Mouse (Mus musculus) small intestine, adult 2 months (tissue): Measurements from ENCODE around the gene Lgals3. TPM values are rescaled to one million over a fixed set of nuclear protein-coding genes. Genes with fewer than 3 reads are reported as not detected.

Experiments
- H3K27ac ChIP-seq: fragments of 200-500 bp; 2 replicates; pipeline ENCODE4 v1.5.1; 2012; ENCODE audit warnings: low read depth, low read length, control low read depth, inconsistent platforms; ENCODE audit not compliant: insufficient read depth
- H3K27me3 ChIP-seq: fragments of 200-500 bp; 2 replicates; pipeline ENCODE4 v1.6.1; 2012; ENCODE audit warnings: mild to moderate bottlenecking, moderate library complexity, low read length, inconsistent platforms; ENCODE audit not compliant: control insufficient read depth, insufficient read depth
- H3K36me3 ChIP-seq: fragments of 200-500 bp; 2 replicates; pipeline ENCODE4 v1.6.1; 2012; ENCODE audit warnings: mild to moderate bottlenecking, low read length, control low read depth, inconsistent platforms; ENCODE audit not compliant: control insufficient read depth, insufficient read depth
- H3K4me1 ChIP-seq: fragments of 200-500 bp; 2 replicates; pipeline ENCODE4 v1.6.1; 2012; ENCODE audit warnings: low read length, inconsistent platforms, mixed read lengths; ENCODE audit not compliant: control insufficient read depth, insufficient read depth, insufficient read length
- H3K4me3 ChIP-seq: fragments of 200-500 bp; 2 replicates; pipeline ENCODE4 v1.5.1; 2012; ENCODE audit warnings: low read depth, mild to moderate bottlenecking, control low read depth, inconsistent platforms, low read length, moderate library complexity
- CTCF ChIP-seq: fragments of 200-500 bp; IDR thresholded peaks from 2 replicates; pipeline ENCODE4 v1.5.1; 2012; ENCODE audit warnings: low read depth, mild to moderate bottlenecking, control low read depth, inconsistent platforms, low read length, moderate library complexity, mixed read lengths; ENCODE audit not compliant: insufficient replicate concordance, insufficient read length; ENCODE audit errors: extremely low read depth
- POLR2A ChIP-seq: fragments of 200-500 bp; IDR thresholded peaks from 2 replicates; pipeline ENCODE4 v1.6.1; 2012; ENCODE audit warnings: low read depth, mild to moderate bottlenecking, control low read depth, inconsistent platforms, low read length, moderate library complexity
- WGBS: fragments of 180-500 bp; shearing (Covaris S2); methylation state at CpG from one replicate; pipeline ENCODE4 v1.1.7; 2018; 5-methylcytosine and 5-hydroxymethylcytosine counted together
- polyA plus RNA-seq: library from polyadenylated mRNA; depleted of rRNA; stranded (reverse); fragments of >200 nt; gene quantifications from 2 replicates; pipeline ENCODE4 v1.2.3, GENCODE M21; 2012

Gene Lgals3
- polyA plus RNA-seq, 1 experiment: 1,527 TPM

DNA sequence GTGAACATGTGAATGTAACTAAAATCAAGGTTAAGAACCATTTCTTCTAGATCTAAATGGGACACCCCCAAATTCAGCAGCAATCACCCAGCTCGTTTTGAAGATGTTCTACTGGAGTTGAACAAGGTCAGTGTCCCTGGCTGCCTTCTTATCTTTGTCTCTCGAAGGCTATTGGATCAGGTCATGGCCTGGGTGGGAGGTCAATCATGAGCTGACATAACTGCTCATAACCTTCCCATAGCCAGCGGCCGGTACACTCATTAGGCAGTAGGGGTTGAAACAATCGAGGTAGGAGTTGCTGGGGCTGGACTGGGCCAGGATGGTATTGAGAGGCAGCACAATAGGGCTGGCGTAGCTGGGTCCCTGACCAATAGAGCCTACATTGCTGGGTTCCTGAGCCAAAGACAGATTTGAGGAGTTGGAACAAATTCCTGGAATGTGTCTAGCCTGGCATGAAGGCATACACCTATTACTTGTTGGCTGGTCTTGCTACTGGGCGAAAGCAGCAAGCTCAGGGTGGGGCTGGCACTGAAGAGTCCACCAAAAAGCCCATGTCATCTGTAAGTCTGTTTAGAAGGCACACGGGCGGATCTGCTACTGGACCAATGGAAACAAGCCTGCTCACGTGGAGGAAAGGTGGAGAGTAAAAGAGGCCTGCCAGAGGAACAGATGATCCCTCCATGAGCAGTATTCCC is 27.2 kb upstream of the Lgals3 start:
- H3K27me3 ChIP-seq: no peaks in the 10 kb centered on the region
- WGBS: 90% methylated on average over 10 of the region's 10 CpGs
- TF ChIP-seq CTCF (no peak), POLR2A (no peak)
- peaks cover 4% of the 10 kb centered on the region; the same call in 1 of the 2 replicates for H3K4me1 ChIP-seq
- H3K27ac ChIP-seq: no peak overlapping the region
- no peaks in the 10 kb centered on the region for H3K36me3 ChIP-seq
- H3K4me3 ChIP-seq: no peak overlapping the region

DNA sequence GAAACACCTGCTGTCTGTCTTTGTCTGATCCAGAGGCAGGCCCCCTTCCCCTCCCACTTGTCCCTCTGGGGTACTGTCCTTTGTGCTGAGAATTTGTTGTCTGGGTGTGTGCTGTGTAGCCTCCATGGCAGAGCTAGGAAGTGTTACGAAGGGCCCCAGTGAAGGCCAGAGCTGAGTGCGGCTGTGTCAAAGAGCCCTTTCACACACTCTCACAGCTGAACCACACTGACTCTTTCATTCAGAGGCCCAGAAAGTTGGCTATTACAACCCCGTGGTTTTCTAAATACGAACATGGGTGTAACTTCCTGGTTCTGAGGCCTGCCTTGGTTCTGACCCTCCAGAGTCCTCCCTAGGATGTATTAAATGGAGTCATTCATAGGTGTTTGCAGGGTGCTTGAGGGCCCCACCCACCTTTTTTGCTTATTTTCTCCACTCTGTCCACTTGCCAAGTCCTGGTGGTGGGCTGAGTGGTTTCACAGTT is 25.7 kb upstream of the Lgals3 start:
- H3K27ac ChIP-seq: no peak overlapping the region
- H3K36me3 ChIP-seq: no peaks in the 10 kb centered on the region
- TF ChIP-seq POLR2A: no peak
- TF ChIP-seq CTCF: no peak
- 67% methylated on average over 4 of the region's 4 CpGs for WGBS
- H3K4me3 ChIP-seq: no peak overlapping the region
- peaks cover 4% of the 10 kb centered on the region; the same call in 1 of the 2 replicates for H3K4me1 ChIP-seq
- H3K27me3 ChIP-seq: no peaks in the 10 kb centered on the region

DNA sequence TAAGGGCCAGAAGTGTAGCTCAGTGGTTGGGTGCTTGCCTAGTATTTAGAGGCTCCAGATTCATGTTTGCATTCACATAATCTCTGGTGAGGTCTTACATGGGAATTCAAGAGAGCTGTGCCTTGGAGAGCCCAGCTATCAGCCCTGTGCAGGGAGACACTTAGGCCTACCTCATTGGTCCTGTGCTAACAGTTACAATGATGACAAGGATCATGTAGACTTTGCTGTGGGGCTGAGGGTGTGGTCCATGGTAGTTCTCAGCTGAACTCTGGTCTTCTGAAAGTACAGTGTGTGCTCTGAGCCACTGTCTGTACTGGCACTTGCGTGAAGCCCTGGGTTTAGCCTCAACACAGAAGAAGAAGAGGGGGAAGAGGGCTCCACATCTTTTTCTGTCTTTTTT is 20.8 kb upstream of the Lgals3 start:
- H3K4me3 ChIP-seq: no peak overlapping the region
- 25% methylated on average over 1 of the region's 1 CpGs for WGBS
- H3K27me3 ChIP-seq: no peaks in the 10 kb centered on the region
- H3K27ac ChIP-seq: peak overlapping the region; percentile 91
- peaks cover 9% of the 10 kb centered on the region; the same call in 1 of the 2 replicates for H3K4me1 ChIP-seq
- TF ChIP-seq POLR2A: no peak
- TF ChIP-seq CTCF: no peak
- H3K36me3 ChIP-seq: no peaks in the 10 kb centered on the region

DNA sequence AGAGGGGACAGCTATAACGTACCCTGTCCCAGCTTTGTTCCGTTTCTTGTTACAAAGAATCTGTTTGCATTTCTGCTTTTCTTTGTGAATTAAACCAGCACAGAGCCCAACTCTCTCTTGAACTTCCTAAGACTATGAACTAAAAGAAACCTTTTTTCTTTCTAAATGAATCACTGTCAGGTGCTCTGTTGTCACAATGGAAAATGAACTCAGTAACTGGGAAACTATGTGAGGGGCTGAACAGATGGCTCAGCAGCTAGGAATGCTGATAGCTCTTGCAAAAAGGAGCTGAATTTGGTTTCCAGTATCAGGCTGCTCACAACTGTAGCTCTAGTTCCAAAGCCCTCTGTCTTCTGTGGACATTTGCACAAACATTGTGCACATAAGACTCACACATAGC is 16.6 kb upstream of the Lgals3 start:
- H3K36me3 ChIP-seq: no peaks in the 10 kb centered on the region
- no peak for TF ChIP-seq POLR2A
- TF ChIP-seq CTCF: no peak
- no peak overlapping the region; the same call in 1 of the 2 replicates for H3K27ac ChIP-seq
- 94% methylated on average over 2 of the region's 2 CpGs for WGBS
- H3K27me3 ChIP-seq: no peaks in the 10 kb centered on the region
- peaks cover 24% of the 10 kb centered on the region; the same call in 1 of the 2 replicates for H3K4me1 ChIP-seq
- H3K4me3 ChIP-seq: no peak overlapping the region

DNA sequence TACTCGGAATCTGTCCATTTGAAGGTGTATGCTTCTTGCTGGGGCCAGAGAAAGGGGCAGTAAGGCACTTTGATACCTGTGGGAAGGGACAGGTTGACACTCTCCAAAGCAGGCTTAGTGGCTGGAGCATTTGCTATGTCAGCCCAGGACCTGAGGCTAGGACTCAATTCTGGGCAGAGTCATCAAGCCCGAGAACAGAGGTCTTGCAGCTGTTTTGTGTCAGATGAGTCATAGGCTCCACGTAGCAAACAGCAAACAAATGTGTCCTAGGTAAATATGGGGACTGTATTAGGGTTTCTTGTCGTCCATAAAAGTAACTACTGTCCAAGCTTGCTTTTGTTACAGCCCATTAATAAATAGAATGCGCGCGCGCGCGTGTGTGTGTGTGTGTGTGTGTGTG is 15.3 kb upstream of the Lgals3 start:
- Histone ChIP-seq H3K4me3 (no peak overlapping the region), H3K27me3 (no peaks in the 10 kb centered on the region), H3K27ac (no peak overlapping the region), H3K4me1 (peaks cover 23% of the 10 kb centered on the region; the same call in 1 of the 2 replicates), H3K36me3 (no peaks in the 10 kb centered on the region)
- 86% methylated on average over 10 of the region's 10 CpGs for WGBS
- TF ChIP-seq POLR2A (no peak), CTCF (no peak)

DNA sequence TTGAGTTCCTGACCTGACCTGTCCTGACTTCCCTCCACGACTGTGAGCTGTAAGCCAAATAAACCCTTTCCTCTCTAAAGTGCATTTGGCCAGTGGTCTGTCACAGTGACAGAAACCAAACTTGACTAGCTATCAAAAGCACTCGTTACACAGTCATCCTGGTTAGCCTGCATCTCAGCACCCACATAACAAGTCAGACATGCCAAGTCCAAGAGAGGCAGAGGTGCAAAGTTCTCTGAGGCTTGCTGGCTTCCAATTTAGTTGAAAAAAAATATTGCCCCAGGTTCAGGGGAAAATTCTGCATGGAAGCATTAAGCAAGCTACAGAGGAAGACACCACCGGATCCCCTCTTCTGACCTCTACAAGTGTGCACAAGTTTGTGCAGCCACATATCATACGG is 14.3 kb upstream of the Lgals3 start:
- Histone ChIP-seq H3K27me3 (no peaks in the 10 kb centered on the region), H3K27ac (peak overlapping the region; percentile 16; the same call in 1 of the 2 replicates), H3K4me3 (no peak overlapping the region), H3K36me3 (no peaks in the 10 kb centered on the region), H3K4me1 (peaks cover 21% of the 10 kb centered on the region; the same call in 1 of the 2 replicates)
- 58% methylated on average over 4 of the region's 4 CpGs for WGBS
- TF ChIP-seq POLR2A: no peak
- TF ChIP-seq CTCF: no peak

DNA sequence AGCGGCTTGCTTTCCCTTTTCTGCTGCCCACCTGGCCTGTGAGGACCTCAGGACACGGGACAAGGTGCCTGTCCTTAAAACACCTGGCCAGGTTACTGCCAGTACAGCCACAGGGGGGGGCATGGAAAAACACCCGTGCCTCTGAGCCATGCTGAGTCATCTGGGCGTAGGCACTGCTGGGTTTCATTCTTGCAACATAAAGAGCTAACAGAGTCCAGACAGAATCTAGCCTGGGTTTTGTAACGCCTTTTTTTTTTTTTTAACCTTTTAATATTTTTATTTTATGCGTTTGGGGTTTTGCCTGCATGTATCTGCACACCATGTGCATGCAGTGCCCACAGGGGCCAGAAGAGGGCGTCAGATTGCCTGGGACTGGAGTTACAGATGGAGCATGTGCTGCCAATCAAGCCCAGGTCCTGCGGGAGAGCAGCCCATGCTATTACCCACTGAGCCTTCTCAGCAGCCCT is 13.4 kb upstream of the Lgals3 start:
- Histone ChIP-seq H3K27ac (peak overlapping the region; percentile 85), H3K27me3 (no peaks in the 10 kb centered on the region), H3K36me3 (no peaks in the 10 kb centered on the region), H3K4me1 (peaks cover 21% of the 10 kb centered on the region; the same call in 1 of the 2 replicates), H3K4me3 (no peak overlapping the region)
- peak; percentile 37; the same call in 1 of the 2 replicates for TF ChIP-seq CTCF
- no peak for TF ChIP-seq POLR2A
- WGBS: 35% methylated on average over 8 of the region's 8 CpGs

DNA sequence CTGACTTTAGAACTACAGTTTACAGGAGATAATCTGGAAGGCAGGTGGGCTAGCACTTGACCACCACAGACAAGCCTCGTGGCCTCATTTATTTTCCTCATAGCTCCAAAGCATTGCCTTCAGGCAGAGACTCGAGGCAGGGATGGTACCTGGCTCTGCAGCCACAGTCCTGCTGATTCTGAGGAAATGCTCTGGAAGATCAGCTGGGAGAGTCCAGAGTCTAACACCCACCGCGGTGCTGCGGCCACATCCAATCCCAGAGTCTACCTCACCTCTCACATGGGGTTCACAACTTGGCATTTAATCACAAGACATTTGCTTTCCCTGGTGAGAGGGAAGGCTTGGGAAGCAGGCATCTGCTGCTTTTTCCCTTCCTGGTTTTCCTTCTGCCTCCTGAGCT is 12.6 kb upstream of the Lgals3 start:
- H3K36me3 ChIP-seq: no peaks in the 10 kb centered on the region
- H3K4me1 ChIP-seq: peaks cover 19% of the 10 kb centered on the region; the same call in 1 of the 2 replicates
- WGBS: 30% methylated on average over 5 of the region's 5 CpGs
- H3K27ac ChIP-seq: peak overlapping the region; percentile 32; the same call in 1 of the 2 replicates
- TF ChIP-seq POLR2A (no peak), CTCF (no peak)
- H3K4me3 ChIP-seq: no peak overlapping the region
- H3K27me3 ChIP-seq: no peaks in the 10 kb centered on the region
